22 mouse cellular contexts compared by ENCODE assay signal in genomic region chr5:102498747-102499146, GRCm38 (mm10). TPM values are rescaled to one million over a fixed set of nuclear protein-coding genes. Genes with fewer than 3 reads are reported as not detected.
DNase-seq lines count a peak whose midpoint lies in the region; ATAC-seq lines count a peak whose summit lies in the region.
"Had no signal": no experiment of that assay in that cellular context is flagged by ENCODE, and none has a peak within 500 bp of the region (broad histone marks: within the 10 kb centered on the region; RNA-seq: fewer than 3 reads in every experiment).

No protein-coding gene starts in this region.

- peak; percentile 55 for DNase-seq in layer of hippocampus, adult 9-11 months
- no peak for DNase-seq in layer of hippocampus, postnatal 36 days
- peak; percentile 66 to 69 for DNase-seq in B cell, adult 2 months
- DNase-seq in brain, adult 2 months (ENCODE audit: low read depth, low spot score), result peak; percentile 22
- no peak for DNase-seq in forebrain, embryonic 11.5 days (ENCODE audit: low spot score)
- no peak for DNase-seq in thymus, postnatal 36 days
- DNase-seq: adrenal gland, adult 2 months; cerebellum, adult 9-11 months; forebrain, postnatal 0 days; gastrocnemius, postnatal 36 days; kidney, postnatal 14 days; liver, embryonic 13.5 days; right cerebral cortex, adult 18-20 months had no signal

- no peaks in the 10 kb centered on the region for H3K9me3 ChIP-seq in forebrain, embryonic 11.5 days (ENCODE audit: control insufficient read depth, low read length)
- no peaks in the 10 kb centered on the region for H3K9me3 ChIP-seq in midbrain, embryonic 16.5 days (replicated peaks; ENCODE audit: control insufficient read depth, low read length, poor library complexity, severe bottlenecking)
- H3K9me3 ChIP-seq: embryonic facial prominence, embryonic 10.5 days; heart, embryonic 15.5 days; liver, embryonic 13.5 days; midbrain, embryonic 10.5 days had no signal

- no peak overlapping the region for H3K27ac ChIP-seq in forebrain, embryonic 11.5 days (ENCODE audit: low read depth, low read length)
- H3K27ac ChIP-seq in midbrain, embryonic 16.5 days (ENCODE audit: low read length), result no peak overlapping the region
- H3K27ac ChIP-seq: embryonic facial prominence, embryonic 10.5 days; heart, embryonic 15.5 days; hindbrain, embryonic 14.5 days; liver, embryonic 13.5 days; midbrain, embryonic 10.5 days had no signal

- no peak overlapping the region for H3K9ac ChIP-seq in forebrain, embryonic 11.5 days (ENCODE audit: low read length)
- H3K9ac ChIP-seq in midbrain, embryonic 16.5 days (ENCODE audit: low read depth, low read length), result no peak overlapping the region
- H3K9ac ChIP-seq: forebrain, postnatal 0 days; heart, embryonic 15.5 days; hindbrain, embryonic 14.5 days; liver, embryonic 13.5 days had no signal

- H3K27me3 ChIP-seq in forebrain, embryonic 11.5 days (ENCODE audit: control insufficient read depth, insufficient read depth, low read length), result no peaks in the 10 kb centered on the region
- H3K27me3 ChIP-seq in midbrain, embryonic 16.5 days (ENCODE audit: control insufficient read depth, insufficient read depth, low read depth, low read length), result no peaks in the 10 kb centered on the region
- H3K27me3 ChIP-seq: heart, embryonic 15.5 days; liver, embryonic 13.5 days had no signal

- H3K36me3 ChIP-seq in forebrain, embryonic 11.5 days (ENCODE audit: control insufficient read depth, insufficient read depth, low read length), result no peaks in the 10 kb centered on the region
- no peaks in the 10 kb centered on the region for H3K36me3 ChIP-seq in midbrain, embryonic 16.5 days (ENCODE audit: control insufficient read depth, insufficient read depth, low read length)
- H3K36me3 ChIP-seq: embryonic facial prominence, embryonic 10.5 days; G1E; heart, embryonic 15.5 days; liver, embryonic 13.5 days; midbrain, embryonic 10.5 days had no signal

- H3K4me3 ChIP-seq in forebrain, embryonic 11.5 days (ENCODE audit: low read depth, low read length), result no peak overlapping the region
- no peak overlapping the region for H3K4me3 ChIP-seq in midbrain, embryonic 16.5 days (ENCODE audit: low read depth, low read length)
- H3K4me3 ChIP-seq: embryonic facial prominence, embryonic 10.5 days; erythroblast, embryonic 14.5 days; heart, embryonic 15.5 days; liver, embryonic 13.5 days; midbrain, embryonic 10.5 days had no signal

- no peak overlapping the region for H3K4me2 ChIP-seq in forebrain, embryonic 11.5 days (ENCODE audit: low read depth, low read length, severe bottlenecking)
- H3K4me2 ChIP-seq in midbrain, embryonic 16.5 days (ENCODE audit: low read length), result no peak overlapping the region
- H3K4me2 ChIP-seq: heart, embryonic 15.5 days; hindbrain, embryonic 14.5 days; liver, embryonic 13.5 days had no signal

- peak; percentile 71 for ATAC-seq in megakaryocyte progenitor cell, adult 5-6 weeks (replicated peaks; ENCODE audit: poor library complexity)
- ATAC-seq in forebrain, embryonic 11.5 days (replicated peaks; ENCODE audit: low FRiP score), result no peak
- no peak for ATAC-seq in midbrain, embryonic 16.5 days
- ATAC-seq: forebrain, postnatal 0 days; intestine, embryonic 16.5 days had no signal

- 91% methylated on average over 5 of the region's 5 CpGs for WGBS in forebrain, embryonic 11.5 days
- 93% methylated on average over 5 of the region's 5 CpGs for WGBS in midbrain, embryonic 16.5 days

- H3K4me1 ChIP-seq in forebrain, embryonic 11.5 days (replicated peaks; ENCODE audit: control insufficient read depth, insufficient read depth, low read length), result no peaks in the 10 kb centered on the region
- H3K4me1 ChIP-seq in midbrain, embryonic 16.5 days (ENCODE audit: control insufficient read depth, insufficient read depth, low read length), result no peaks in the 10 kb centered on the region; the same call in 1 of the 2 replicates

RNA-seq across cellular contexts. Expression of gene Arhgap24, which starts 17.6 kb away (rescaled TPM):
- total RNA-seq in layer of hippocampus, postnatal 36 days (2021), result 1 to 10 TPM; 5.2 to 5.3 TPM
- total RNA-seq in megakaryocyte progenitor cell, adult 5-6 weeks (2015), result 0.96 and 1.4 TPM in 2 replicates
- 1.7 and 2.3 TPM in 2 replicates for total RNA-seq in megakaryocyte progenitor cell, adult 5-6 weeks (2017)
- polyA plus RNA-seq in forebrain, embryonic 11.5 days (2014; fragmentation: Nextera tagmentation; extraction: Ambion mirVana), result 1.9 and 2.1 TPM in 2 replicates
- polyA plus RNA-seq in midbrain, embryonic 16.5 days (2015; fragmentation: Nextera tagmentation; extraction: Ambion mirVana), result 12.0 and 13.3 TPM in 2 replicates
- polyA plus RNA-seq: erythroblast, embryonic 14.5 days; G1E had no signal

Comparison
In these comparisons a context has a peak if more than half of its experiments do, and no peak if none do; other contexts are left out.
1. DNase-seq: peak in layer of hippocampus, adult 9-11 months (single experiment), B cell, adult 2 months (2 of 2) and brain, adult 2 months (single experiment); none in layer of hippocampus, postnatal 36 days (0 of 2), forebrain, embryonic 11.5 days (single experiment) and thymus, postnatal 36 days (0 of 2).